Comparison of ENCODE assay signal across 20 mouse cellular contexts in genomic region chr1:119534341-119534740, GRCm38 (mm10). TPM values are rescaled to one million over a fixed set of nuclear protein-coding genes. Genes with fewer than 3 reads are reported as not detected.
DNase-seq lines count a peak whose midpoint lies in the region; ATAC-seq lines count a peak whose summit lies in the region.
"Had no signal": no experiment of that assay in that cellular context is flagged by ENCODE, and none has a peak within 500 bp of the region (broad histone marks: within the 10 kb centered on the region; RNA-seq: fewer than 3 reads in every experiment).

No protein-coding gene starts in this region.

- WGBS in midbrain, embryonic 14.5 days = over 99% methylated on average over 5 of the region's 5 CpGs

- no peaks in the 10 kb centered on the region for H3K4me1 ChIP-seq in midbrain, embryonic 14.5 days (ENCODE audit: control insufficient read depth, insufficient read depth, low read length)
- H3K4me1 ChIP-seq: embryonic facial prominence, embryonic 13.5 days; forebrain, embryonic 12.5 days had no signal

- peak; percentile 82 for ATAC-seq in common myeloid progenitor, adult 5-6 weeks (replicated peaks; ENCODE audit: low read depth, poor library complexity, severe bottlenecking)
- ATAC-seq in megakaryocyte, adult 5-6 weeks (ENCODE audit: poor library complexity, severe bottlenecking) = peak; percentile 87
- peak; percentile 84 for ATAC-seq in neutrophil, adult 5-6 weeks (ENCODE audit: extremely low read depth, insufficient number of reproducible peaks, low FRiP score, poor library complexity, severe bottlenecking)
- ATAC-seq in midbrain, embryonic 14.5 days (ENCODE audit: low FRiP score, low TSS enrichment) = no peak
- ATAC-seq: CD4-positive, CD25-positive, alpha-beta regulatory T cell, adult 4 months had no signal

- H3K36me3 ChIP-seq in midbrain, embryonic 14.5 days (ENCODE audit: control insufficient read depth, insufficient read depth, low read length) = peaks cover 7% of the 10 kb centered on the region; the same call in 1 of the 2 replicates

- no peak overlapping the region for H3K27ac ChIP-seq in midbrain, embryonic 14.5 days (replicated peaks; ENCODE audit: low read depth, low read length)
- H3K27ac ChIP-seq: embryonic facial prominence, embryonic 13.5 days; forebrain, embryonic 12.5 days; hindbrain, embryonic 13.5 days had no signal

- H3K4me3 ChIP-seq in midbrain, embryonic 14.5 days (replicated peaks; ENCODE audit: low read depth, low read length) = no peak overlapping the region
- H3K4me3 ChIP-seq: embryonic facial prominence, embryonic 13.5 days; forebrain, embryonic 12.5 days; heart, embryonic 13.5 days; hindbrain, embryonic 13.5 days had no signal

- no peak overlapping the region for H3K4me2 ChIP-seq in midbrain, embryonic 14.5 days (ENCODE audit: low read length)
- H3K4me2 ChIP-seq: embryonic facial prominence, embryonic 13.5 days; forebrain, embryonic 12.5 days; hindbrain, embryonic 13.5 days had no signal

- H3K9ac ChIP-seq in midbrain, embryonic 14.5 days (replicated peaks; ENCODE audit: low read length) = no peak overlapping the region
- H3K9ac ChIP-seq: embryonic facial prominence, embryonic 13.5 days; forebrain, embryonic 12.5 days; heart, embryonic 13.5 days; hindbrain, embryonic 13.5 days had no signal

- H3K27me3 ChIP-seq in midbrain, embryonic 14.5 days (ENCODE audit: control insufficient read depth, insufficient read depth, low read length) = no peaks in the 10 kb centered on the region
- H3K27me3 ChIP-seq: embryonic facial prominence, embryonic 13.5 days; forebrain, embryonic 12.5 days; heart, embryonic 13.5 days; hindbrain, embryonic 13.5 days had no signal

- DNase-seq in lung, postnatal 36 days = peak; percentile 39
- DNase-seq in lung, postnatal 4 days = no peak
- no peak for DNase-seq in ovary, adult 18-20 months (ENCODE audit: low spot score)
- DNase-seq in midbrain, embryonic 14.5 days = no peak
- no peak for DNase-seq in cerebellum, postnatal 4 days (ENCODE audit: low spot score in 2 of 2)
- DNase-seq: adrenal gland, postnatal 10 days; B cell, adult 2 months; cerebellum, adult 2 months; cerebellum, postnatal 14 days; gastrocnemius, postnatal 14 days; heart, postnatal 36 days had no signal

- no peaks in the 10 kb centered on the region for H3K9me3 ChIP-seq in midbrain, embryonic 14.5 days (ENCODE audit: control insufficient read depth, low read length)
- H3K9me3 ChIP-seq: embryonic facial prominence, embryonic 13.5 days; G1E; heart, embryonic 13.5 days; hindbrain, embryonic 13.5 days had no signal

RNA-seq across cellular contexts. Expression of gene Tmem185b, which starts 8.4 kb away (rescaled TPM):
- 13.9 and 16.0 TPM in 2 replicates for total RNA-seq in common myeloid progenitor, adult 5-6 weeks (2017)
- total RNA-seq in megakaryocyte, adult 5-6 weeks (2015) = 24.9 and 25.0 TPM in 2 replicates
- 14.6 and 19.3 TPM in 2 replicates for total RNA-seq in megakaryocyte, adult 5-6 weeks (2017)
- total RNA-seq in neutrophil, adult 5-6 weeks (2017) = 17.2 and 17.6 TPM in 2 replicates
- 15.7 and 19.8 TPM in 2 replicates for polyA plus RNA-seq in midbrain, embryonic 14.5 days (2014; fragmentation: Nextera tagmentation; extraction: Ambion mirVana)

RNA-seq across cellular contexts. Expression of gene Ralb, which starts 29.7 kb away (rescaled TPM):
- total RNA-seq in common myeloid progenitor, adult 5-6 weeks (2017) = 8.1 and 8.8 TPM in 2 replicates
- total RNA-seq in megakaryocyte, adult 5-6 weeks (2015) = 33.8 and 33.9 TPM in 2 replicates
- 67.8 and 72.4 TPM in 2 replicates for total RNA-seq in megakaryocyte, adult 5-6 weeks (2017)
- 44.1 and 46.2 TPM in 2 replicates for total RNA-seq in neutrophil, adult 5-6 weeks (2017)
- polyA plus RNA-seq in midbrain, embryonic 14.5 days (2014; fragmentation: Nextera tagmentation; extraction: Ambion mirVana) = 35.3 and 49.6 TPM in 2 replicates
